Mouse (Mus musculus) kidney, postnatal 25 days (tissue): ENCODE data around the gene Ostm1.

ENCODE experiments used
- DNase-seq, 2 experiments: peaks; one replicate each; pipeline ENCODE4 v3.0.0; 2021; ENCODE audit warnings: mixed read lengths in 2 of 2

Ostm1 gene

DNA sequence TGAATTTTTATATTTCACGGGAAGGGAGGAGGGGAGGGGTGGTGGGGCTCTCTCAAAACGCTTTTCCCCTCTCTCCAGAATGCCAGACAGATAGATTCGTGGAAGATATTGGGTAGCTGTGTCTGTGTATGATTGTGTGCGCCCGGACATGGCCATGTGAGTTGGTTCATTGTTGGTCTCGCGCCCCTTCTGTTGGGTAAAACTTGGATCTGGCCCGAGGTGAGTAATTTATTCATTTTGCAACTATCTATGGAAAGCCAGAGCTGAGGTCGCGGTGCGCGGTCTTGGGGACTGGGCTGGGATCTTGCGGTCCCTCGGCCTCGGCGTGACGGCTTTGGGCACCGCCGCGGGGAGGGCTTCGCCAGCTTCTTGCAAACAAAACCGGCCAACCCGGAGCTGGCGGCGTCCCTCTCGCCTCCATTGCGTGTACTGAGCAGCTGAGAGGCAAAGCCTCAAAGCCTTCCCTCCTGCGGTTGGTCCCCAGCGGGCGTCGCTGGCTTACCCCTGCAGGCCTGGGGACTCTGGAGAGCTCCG, 347 bp downstream of the Ostm1 start:
- DNase-seq: no peak

DNA sequence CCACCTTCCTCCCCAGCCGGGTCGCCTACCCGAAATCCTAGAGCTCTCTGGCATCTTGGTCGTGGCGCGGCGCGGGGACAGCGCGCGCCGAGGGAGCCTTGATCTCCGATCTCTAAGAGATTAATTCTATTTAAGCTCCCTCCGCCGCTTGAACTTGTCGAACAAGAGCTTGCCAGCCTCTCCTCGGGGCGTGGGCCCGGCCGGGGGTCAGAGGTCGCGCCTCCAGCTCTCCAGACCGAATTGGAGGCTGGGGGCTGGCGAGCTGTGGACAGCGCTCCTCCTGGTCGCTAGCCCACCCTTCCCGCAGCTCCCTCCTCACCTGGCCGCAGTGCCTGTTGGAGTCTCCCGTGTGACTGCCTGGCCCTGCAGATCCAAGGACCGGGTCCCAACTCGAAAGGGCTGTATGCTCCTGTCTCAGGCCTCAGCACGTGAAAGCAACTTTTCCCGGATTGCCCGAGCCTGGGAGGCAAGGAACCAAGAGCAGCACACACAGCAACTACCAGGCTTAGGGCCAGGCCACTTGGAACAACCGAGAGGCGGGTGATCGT, 888 bp downstream of the Ostm1 start:
- no peak for DNase-seq

DNA sequence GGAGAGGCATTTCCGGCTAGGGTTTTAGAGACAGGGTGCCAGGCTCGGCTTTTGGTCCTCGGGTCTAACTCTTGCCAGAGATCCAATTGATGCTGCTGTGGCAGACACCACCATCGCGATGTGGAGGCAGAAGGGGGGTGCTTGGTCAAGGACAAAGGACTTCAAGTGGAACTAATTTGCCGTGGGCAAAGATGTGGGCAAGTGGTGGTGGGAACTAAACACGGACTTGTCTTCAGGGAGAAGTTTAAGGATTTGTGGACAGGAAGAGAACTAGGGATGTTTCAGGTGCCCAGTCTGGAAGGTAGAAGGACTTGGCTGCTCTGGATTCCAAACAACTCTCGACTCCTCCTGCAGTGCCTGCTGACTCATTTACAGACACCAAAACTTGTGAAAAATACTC, 1.5 kb downstream of the Ostm1 start:
- DNase-seq: no peak

DNA sequence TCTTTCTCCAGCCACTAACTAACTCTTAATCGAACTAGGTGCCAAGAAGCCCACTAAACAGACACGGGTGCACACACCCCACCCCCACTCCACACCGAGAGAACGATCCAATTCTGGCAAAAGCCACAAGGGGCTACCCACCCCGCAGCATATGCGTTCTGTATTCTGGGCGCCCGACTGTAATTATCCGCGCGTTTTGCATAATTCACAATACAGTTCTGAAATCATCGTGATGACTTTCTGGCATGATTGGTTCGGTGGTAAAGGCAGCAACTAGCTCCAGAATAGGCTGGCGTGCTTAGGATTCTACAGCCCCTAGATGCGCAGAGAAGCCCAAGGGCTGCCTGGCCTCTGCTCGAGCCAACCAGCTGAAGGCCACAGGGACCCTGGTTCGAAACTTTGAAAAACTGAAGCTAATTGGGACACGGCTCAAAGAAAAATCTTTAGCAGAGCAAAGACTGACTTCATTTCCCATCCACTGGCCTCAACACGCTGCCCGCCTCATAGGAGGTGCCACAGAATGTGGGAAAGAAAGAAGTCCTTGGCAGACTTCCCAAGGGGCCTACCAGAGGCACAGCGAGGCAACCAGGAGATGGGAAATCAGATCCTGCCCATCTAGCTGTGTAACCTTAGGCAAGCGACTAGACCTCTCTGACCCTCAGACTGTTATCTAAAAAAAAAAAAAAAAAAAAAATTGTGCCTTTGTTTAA, 2.1 kb downstream of the Ostm1 start:
- no peak for DNase-seq

DNA sequence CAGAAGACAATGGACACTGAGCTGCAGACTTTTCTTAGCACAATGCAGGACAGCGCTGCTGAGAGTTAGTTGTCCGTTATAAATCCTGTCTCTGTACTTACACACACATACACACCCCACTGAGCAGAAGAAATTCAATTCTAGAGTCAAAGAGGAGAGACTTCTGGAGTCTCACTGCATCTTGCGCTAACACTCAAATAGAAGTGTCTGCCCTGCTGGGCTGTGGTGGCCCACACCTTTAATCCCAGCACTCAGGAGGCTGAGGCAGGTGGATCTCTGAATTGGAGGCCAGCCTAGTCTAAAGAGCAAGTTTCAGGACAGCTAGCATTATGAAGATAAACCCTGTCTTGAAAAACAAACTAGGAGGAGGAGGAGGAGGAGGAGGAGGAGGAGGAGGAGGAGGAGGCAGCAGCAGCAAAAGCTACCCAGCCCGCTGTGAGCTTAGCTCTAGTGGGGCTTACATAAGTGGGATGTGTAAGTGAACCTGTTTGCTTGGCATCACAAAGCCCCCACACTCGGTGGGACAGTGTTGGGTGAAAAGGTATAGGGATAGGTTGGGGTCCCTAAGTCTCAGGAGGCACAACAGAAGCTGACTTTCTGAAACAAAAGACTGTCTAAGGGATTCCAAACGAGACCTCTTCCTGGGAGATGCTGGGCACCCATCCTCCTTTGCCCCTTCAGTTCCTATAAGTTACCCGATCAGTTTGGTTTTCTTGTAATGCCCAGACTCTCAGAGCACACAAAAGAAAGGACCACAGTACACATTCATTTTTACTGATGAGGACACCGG, 4.5 kb downstream of the Ostm1 start:
- no peak for DNase-seq

DNA sequence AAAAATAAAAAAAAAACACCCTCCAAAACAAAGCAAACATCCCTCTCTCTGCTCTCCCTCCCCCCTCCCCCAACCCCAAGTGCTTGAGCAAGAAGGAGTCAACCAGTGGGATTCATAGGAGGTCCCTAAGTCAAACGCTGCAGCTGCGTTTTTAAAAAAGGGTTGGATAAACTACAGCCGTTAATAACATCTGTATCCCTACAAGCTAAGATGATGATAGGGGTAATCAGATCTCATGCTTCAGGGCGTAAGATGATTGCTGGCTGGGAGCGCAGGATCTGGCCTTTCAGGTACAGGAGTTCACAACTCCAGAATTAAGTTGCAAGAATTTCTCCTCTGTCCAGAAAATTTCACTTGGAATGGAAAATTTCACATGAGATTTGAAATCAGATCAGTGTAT, 5.9 kb downstream of the Ostm1 start:
- no peak for DNase-seq

DNA sequence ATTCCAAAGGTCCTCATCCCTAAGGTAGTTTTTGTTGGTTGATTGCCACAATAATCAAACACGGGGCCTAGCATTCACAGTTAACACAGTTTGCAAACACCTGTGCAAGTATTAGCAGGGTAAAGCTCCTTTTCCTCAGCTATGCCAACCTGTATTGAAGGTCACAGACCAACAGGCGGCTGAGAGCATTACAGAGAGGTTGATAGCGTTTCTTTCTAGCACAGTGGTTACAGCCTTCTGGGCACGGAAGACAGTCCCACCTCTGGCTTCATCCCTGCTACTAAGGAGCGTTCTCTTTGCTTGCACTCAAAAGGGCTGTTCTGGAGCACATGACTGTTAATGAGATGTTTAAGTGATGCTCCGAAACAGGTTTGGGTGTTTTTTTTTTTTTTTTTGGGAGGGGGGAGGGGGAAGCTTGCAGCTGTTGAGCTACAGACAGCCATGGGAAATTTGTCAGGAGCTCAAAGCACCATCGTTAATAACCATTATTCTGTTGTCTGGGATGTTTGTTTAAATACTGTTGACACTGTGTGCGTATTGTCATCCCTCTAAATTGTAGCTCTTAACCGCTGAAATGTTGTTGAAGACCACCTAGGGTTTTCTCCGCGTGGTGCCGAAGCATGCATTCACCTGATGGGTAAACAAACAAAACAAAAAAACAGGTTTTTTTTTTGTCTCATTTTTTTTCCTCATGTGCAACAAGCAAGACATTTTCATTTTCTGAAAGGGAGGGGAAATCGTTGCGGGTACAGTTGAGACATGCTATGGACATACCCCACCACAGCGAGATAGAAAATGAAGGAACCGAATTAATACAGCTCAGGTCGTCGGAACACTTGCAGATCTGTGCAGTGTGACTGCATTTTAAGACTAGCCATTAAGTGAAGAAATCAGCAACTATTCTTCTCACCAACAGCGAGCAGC, 6.9 kb downstream of the Ostm1 start:
- no peak for DNase-seq

DNA sequence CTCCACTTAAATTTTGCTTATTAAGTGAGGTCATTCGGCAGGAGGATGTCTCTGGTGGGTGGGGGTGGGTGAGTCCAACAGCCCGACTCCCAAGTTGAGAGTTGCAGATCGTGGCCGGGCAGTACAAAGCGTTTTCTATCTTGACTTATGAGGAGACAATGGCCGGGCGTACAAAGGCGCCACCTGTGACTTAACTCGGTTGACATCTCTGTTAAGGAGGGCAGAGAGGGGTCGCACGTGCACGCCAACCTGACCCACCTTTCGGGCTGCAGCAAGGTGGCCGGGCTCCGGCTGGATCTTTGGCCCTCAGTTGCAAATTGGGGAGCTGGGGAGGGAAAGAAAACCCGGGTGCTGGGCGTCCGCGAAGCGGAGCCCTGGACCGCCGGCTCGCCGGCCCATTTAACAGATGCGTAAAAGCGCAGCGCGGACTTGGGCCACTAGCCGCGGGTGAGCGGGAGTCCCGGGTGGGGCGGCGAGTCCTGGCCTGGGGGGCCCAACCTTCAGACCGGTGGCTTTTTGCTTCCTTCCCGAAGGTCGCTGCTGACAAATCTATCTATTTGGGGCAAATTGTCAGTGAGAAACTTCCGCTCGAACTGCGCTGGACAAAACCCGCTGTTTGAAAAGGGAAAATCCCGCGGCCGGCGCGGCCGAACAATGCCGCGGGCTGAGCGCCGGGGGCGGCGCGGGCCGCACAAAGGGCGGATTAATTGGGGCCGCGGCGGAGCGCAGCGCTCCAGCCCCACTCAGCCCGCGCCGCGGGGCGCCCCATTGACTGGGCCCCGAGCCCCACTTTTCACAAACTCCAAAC, 7.8 kb downstream of the Ostm1 start:
- DNase-seq: no peak

DNA sequence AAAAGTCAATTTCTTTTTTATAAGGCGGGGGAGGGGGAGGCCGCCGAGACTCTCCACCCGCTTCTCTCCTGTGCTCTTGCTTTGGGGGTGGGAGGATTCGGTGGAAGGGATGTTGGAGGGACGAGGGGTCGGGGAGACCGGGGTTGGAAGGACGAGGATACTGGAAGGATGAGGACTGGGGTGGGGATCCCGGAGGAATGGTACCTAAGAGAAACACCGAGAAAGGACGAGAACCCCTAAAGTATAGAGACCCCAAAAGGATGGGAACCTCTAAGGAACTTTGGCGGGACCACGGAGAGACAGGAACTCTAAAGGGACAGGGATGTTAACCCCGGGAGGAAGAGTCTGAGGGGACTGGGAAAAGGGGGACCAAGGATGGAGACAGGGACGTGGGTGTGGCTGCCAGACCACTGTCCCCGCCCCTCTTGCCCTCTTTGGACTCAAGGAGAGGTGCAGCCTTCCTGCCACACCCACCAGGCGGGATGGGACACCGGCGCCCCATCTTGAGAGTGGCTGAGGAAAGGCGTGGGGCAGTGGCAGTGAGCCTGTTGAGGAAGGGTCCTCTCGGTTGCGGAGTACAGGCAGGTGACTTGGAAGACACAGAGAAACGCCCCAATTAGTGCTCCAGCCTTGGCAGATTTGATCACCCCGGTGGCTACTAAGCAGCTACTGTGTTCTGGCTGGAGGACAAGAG, 8.5 kb downstream of the Ostm1 start:
- DNase-seq: no peak

DNA sequence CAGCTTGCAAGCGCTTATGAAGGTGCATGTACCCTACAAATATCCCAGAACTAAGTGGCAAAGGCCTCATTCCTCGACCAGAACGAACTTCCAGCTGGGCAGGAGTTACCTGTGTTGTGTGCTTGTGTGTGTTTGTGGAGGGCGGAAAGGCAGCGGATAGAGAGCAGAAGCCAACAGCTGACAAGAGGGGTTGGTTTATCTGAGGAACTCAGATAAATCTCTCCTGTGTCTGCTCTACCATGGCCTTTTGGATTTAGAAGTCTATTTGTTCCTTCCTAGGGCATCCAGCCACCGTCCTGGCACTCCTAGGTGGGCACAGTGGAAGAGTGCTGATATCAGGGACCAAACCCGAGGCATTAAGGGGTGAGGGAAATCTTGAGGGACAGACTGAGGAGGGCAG, 9.6 kb downstream of the Ostm1 start:
- DNase-seq: no peak

DNA sequence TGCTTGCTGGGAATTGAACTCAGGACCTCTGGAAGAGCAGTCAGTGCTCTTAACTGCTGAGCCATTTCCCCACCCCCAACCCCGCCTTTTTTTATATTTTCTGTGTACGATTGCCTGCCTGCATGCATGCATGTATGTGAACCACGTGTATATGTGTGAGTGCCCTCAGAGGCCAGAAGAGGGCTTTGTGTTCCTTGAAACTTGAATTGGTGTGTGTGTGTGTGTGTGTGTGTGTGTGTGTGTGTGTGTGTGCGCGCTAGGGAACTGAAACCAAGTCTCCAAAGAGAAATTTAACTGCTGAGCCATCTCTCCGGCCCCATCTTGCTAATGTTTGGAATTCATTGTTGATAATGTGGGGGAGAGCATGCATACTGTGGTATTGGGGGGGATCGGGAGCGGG, 15.0 kb downstream of the Ostm1 start:
- DNase-seq: no peak

DNA sequence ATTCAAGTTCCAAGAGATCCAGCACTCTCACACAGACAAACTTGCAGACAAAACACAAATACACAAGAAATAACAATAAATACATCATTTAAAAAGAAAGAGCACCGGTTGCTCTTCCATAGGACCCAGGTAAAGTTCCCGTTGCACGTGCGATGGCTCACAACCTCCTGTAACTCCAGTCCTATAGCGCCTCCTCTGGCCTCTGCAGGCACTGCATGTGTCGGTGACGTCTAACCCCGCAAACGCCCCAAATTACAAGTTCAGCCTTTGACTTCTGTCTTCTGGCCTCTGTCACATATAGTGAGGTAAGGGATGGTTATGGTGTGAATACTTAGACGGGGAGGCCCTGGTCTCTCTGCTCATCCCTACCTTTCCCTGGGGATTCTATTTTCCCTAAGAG, 17.9 kb downstream of the Ostm1 start:
- DNase-seq: no peak

DNA sequence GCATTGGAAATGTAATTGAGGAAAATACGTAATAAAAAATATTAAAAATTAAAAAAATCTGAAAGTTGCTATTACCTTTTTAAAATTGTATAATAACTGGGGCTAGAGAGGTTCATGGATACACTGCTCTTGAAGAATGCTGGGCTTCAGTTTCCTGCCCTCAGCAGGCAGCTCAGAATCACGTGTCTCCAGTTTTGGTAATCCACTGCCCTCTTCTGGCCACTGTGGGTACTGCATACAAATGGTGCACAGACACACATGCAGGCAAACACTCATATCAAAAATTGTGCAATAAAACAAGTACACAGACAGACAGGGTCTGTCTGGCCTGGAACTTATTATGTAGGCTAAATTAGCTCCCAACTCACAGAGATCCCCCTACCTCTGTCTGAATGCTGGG, 21.3 kb downstream of the Ostm1 start:
- no peak for DNase-seq

DNA sequence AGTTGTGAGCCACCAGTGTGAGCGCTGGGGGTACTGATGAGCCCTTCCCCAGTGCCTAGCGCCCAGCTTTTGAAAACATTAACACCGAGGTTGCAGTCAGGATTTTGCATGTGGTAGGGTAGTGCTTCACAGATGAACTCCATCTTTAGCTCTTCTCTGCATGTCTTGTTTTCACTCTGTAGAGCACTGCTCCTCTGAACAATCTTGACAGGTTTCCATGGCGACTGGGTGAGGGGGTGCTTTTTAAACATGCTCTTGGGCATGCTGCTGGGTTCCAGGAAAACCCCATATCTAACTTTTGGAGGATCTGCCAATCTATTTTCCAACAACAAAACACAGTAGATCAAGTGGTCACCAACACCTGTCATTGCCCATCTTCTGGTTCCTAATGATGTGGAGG, 23.1 kb downstream of the Ostm1 start:
- DNase-seq: no peak

DNA sequence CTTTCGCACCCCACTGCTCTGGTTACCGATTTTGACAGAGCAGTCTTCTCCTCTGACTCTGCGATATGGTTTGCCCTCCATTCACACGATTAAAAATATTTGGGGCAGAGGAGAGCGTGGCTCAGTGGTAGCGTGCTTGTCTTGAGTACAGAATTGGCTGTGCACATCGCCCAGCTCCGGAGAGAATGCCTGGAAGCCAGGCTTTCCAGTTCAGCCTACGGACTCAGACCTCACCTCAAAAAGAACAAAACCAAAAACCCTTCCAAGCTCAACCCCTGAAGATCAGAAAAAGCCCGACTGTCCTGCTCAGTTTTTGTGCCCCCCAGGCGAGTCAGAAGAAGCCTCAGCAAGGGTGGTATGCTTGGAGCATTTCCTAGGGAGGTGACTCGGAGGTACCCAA, 29.5 kb downstream of the Ostm1 start:
- DNase-seq: no peak

DNA sequence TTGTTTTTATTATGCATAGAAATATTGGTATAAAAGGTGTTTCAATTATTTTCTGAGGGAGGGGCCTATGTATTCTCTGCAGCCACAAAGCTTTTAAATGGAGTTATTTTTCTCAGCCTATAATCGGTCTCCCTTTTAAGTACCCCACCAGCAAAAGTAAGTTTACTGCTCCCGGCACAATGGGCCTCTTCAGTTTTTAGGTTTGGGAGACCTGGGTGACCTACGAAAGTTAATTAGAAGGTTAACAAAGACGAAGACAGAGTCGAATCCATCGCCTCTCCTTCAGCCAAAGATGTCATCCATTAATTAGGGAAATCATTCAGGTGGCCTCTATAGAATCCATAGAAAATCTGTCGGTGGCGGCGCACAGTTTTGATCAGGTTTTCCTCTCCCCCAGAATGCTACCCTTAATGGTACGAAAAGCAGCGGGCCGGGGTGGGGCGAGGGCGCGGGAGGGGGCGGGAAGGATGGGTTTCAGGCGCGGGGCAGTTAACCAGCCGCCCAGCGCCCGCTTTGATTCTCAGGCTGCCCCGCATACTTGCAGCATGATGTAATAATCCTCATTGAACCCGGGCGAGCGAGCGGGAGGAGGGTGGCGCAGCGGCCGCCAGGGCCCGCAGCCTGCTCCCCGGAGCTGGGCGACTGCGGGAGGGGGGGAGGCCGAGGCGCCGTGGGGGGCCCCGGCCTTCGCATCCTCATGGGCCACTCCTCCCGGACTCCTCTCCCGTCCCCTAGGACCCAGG, 30.2 kb downstream of the Ostm1 start:
- no peak for DNase-seq

DNA sequence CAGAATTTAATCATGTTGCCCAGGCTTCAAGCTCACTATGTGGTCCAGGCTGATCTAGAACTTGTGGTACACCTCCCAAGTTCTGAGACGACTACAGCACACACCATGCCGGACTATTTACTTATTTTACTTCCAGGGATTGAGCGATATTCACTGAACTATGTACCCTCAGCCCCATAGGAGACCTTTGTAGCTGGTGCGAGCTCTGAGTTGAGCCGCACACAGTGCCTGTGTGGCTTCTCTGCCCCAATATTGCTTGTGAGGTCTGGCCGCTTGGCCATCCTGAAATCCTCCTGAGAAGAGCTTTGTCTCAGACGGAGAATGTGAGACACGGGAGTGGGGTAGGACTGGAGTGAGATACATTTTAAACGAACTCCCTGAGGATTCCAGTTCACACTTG, 31.1 kb downstream of the Ostm1 start:
- DNase-seq: no peak

DNA sequence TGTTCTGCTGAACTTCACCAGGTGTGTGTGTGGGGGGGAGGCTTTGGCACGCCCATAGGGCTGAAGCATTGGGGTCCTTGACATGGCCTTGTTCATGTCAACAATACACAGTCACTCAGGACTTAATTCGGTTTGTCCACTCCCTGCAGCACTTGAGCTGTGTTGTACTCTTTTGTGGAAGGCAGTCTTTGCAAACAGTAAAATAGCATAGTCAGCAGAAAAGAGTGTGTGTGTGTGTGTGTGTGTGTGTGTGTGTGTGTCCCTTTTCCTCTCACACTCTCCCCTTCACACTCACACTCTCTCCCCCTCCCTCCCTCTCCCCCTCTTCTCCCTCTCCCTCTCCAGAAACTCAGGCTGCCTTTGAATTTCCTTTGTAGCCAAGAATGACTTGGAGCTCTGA, 34.7 kb downstream of the Ostm1 start:
- DNase-seq: no peak

DNA sequence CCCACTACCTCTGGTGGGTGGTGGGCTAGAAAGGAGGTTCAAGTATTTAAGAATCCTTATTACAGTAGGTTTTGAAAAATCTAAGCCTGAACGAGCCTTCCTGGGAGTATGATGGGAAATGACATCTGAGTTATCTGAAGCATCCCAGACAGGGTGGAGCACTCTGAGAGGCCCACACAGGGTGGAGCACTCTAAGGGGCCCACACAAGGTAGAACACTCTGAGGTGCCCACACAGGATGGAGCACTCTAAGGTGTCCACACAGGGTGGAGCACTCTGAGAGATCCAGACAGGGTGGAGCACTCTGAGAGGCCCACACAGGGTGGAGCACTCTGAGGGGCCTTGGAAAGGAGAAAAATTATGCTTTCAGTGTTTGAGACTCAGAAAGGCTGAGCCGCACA, 42.3 kb downstream of the Ostm1 start:
- DNase-seq: no peak

DNA sequence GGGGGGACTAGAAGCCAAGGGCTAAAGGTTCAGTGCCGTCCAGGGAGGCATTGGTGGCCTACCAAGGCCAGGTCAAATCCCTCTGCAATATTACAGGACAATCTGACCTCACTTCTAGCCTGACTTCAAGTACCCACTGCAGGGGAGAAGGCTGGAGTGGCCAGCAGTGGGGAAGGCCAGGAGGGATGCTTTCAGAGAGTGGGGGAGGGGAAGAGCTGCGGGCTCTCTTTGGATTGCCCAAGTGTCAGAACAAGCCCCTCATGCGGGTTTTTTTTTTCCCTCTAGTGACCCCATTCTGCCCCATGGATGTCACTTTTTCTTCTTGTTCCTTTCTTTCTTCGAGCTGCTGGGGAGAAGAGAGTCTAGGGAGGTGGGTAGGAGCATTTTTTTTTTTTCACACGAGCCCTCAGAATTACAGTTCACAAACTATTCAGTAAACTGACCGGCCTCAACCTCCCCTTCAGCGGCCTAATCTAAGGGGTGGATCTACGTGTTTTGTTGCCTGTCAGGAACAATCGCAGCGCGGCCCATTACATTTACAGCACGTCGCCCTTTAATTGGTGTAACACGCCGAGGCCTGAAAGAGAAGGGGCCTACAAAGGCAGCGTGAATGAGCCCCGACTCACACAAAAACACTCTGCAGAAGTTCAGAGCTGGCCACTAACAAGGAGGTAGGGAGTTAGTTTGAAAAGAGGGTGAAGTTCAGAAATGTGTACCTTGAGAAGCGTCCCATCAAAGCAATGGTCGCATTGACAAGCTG, 47.2 kb downstream of the Ostm1 start:
- no peak for DNase-seq
